Mouse (Mus musculus): ENCODE measurements around the gene Slc5a11.

Gene Slc5a11

DNA sequence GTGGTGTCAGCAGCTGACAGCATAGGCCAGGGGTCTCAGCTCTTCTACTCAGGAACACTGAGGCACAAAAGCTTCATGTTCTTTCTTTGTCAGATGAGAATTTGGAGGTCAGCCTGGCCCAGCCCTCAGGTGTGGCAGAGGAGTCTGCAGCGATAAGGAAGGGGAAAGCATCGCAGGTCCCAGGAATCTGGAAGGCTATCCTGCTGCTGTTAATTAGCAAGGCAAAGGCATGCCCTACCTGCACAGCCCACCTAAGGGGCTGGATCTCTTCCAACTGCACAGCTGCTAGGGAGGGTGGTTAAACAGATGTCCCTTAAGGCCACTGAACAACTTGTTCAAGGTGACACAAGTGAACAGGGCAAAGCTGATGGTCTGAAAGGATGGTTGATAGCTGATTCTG is 558 bp downstream of the Slc5a11 start:
- DNase-seq, result no peak

DNA sequence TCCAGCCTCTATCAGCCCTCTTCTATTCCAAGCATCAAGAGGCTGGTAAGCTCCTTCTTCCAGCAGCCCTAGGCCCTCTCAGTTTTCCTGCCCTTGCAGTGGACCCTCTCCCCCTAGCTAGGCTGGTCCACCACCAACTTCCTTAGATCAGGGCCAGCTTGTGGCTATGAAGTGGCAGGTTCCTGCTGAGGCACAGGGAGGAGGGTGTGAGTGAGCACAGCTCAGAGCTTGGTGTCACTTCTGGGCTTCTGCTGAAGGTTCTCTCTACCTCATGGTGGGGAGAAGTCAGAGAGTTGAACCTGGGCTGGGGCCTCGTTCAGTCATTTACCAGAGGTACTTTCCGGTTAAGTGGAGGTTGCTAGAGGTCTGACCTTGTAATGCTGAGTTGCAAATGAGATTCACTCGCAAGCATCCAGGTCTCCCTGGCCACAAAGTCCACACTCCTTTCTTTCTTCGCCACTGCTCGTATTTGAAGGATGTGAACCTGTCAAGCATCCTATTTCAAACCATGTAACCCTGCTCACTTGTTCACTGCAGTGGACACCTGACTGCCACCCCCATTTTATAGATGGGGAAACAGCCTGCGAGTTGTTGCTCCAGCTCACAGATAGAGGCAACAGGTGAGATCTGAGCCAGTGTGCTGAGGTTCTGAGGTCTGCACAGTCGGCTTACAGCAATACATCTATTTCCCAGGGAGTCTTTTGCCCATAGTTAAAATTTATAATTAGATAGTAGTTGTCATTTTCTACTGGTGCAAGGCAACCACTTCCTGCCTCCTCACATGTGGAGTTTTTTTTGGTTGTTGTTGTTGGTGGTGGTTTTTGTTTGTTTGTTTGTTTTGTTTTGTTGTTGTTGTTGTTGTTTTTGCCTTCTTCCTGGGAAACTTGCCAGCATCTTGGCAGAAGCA is 3.1 kb downstream of the Slc5a11 start:
- peak; percentile 25 for DNase-seq

- no peak for DNase-seq
Observed at GRCm38 (mm10) chr7:123218620-123219019, 4.0 kb downstream of the Slc5a11 start.

- no peak for DNase-seq
Observed at GRCm38 (mm10) chr7:123219781-123220632, 5.4 kb downstream of the Slc5a11 start.

- no peak for DNase-seq
Observed at GRCm38 (mm10) chr7:123220633-123220942, 6.0 kb downstream of the Slc5a11 start.

- no peak for DNase-seq
Observed at GRCm38 (mm10) chr7:123224076-123224475, 9.5 kb downstream of the Slc5a11 start.

DNA sequence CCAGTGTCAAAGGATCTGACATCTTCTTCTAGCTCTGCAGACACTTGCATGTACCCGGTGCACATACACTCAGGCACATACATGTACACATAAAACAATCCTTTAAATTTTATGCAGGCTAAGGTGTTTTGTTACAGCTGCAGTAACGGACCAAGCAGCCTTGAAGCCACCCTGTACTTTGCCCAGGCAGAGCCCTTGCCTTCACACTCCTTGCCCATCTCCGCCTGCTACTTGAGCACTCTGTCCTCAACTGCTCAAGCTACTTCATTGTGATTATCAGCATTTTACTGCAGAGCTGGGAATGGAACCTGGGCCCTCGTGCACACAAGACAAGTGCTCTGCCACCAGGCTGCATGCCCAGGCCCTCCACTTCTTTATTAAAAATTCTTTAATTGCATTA is 10.6 kb downstream of the Slc5a11 start:
- no peak for DNase-seq

GRCm38 (mm10) chr7:123235449-123235848 is 20.9 kb downstream of the Slc5a11 start:
- peak; percentile 77 for DNase-seq

- DNase-seq, result no peak
Observed at GRCm38 (mm10) chr7:123238621-123239020, 24.0 kb downstream of the Slc5a11 start.

GRCm38 (mm10) chr7:123240064-123240463 is 25.5 kb downstream of the Slc5a11 start:
- no peak for DNase-seq

DNA sequence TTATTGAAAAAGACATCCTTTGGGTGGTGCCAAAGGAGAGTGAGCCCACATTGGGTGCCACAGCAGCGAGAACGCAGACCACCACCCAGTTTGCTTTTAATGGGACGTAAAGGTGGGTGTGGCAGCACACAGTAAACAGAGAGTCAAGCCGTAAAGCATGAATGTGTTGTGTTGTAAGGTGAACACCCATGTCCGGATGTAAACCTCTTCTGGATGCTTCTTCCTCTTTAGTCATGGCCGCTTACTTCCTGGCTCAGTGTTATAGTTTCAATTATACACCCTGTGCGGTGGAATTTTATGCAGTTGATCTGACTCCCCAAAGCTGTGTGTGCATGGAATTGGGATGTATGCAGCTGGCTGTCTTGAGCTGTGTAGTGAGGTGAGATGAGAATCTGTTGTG is 27.7 kb downstream of the Slc5a11 start:
- DNase-seq, result no peak

- DNase-seq, result no peak
Observed at GRCm38 (mm10) chr7:123244833-123245232, 30.3 kb downstream of the Slc5a11 start.

- no peak for DNase-seq
Observed at GRCm38 (mm10) chr7:123246504-123247084, 32.0 kb downstream of the Slc5a11 start.

DNA sequence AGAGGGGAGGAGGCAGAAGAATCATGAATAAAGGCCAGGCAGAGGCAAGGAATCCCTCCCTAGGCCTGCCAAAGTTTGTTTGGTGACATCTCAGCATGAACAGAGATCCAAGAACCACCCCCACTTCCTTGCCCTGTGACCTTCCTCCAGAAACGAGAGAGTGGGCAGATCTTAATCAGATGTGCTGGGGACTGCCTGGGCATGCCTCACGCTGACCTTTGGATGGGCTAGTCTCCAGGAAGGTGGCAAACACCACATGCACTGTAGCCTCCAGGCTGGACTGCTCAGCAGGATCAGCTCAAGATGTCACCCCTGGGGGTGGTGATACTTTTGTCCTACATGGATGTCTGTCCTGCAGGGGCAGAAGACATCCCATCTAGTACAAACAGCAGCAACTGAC is 33.6 kb downstream of the Slc5a11 start:
- DNase-seq, result no peak

GRCm38 (mm10) chr7:123251343-123251742 is 36.8 kb downstream of the Slc5a11 start:
- no peak for DNase-seq

DNA sequence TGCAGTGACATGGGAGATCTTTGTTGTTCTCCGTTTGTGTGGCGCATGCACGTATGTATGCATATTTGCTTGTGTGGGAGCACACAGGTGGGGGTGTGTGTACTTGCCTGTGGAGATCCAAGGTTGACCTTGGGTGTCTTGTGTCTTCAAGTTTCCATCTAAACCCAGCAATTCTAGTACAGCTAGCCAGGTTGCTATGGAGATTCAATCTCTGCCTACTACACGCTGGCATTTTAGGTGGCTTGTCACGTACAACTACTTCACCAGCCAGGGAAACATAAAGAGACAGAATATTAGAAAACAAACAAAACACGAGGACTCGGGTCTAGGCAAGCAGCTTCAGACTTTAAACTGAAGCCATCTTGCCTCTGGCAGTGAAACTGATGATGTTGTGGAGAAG is 38.8 kb downstream of the Slc5a11 start:
- DNase-seq, result no peak

- DNase-seq, result no peak
Observed at GRCm38 (mm10) chr7:123254196-123254970, 39.8 kb downstream of the Slc5a11 start.

DNA sequence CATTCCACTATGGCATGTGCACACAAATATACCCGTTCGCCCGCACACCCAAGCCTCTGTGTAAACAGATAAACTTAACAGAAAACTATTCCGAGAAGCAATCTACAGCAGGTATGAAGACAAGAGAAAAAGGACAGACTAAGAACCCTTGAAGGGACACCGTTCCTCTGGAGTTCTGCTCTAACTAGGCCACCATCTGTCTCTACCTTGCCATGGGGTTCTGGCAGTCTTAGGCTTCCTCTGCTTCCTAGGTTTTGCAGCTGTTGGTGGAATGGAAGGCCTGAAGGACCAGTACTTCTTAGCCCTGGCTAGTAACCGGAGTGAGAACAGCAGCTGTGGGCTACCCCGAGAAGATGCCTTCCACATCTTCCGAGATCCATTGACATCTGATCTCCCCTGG is 43.5 kb downstream of the Slc5a11 start:
- DNase-seq, result no peak

- no peak for DNase-seq
Observed at GRCm38 (mm10) chr7:123273056-123273455, 58.5 kb downstream of the Slc5a11 start.

- no peak for DNase-seq
Observed at GRCm38 (mm10) chr7:123276568-123276967, 62.0 kb downstream of the Slc5a11 start.

DNA sequence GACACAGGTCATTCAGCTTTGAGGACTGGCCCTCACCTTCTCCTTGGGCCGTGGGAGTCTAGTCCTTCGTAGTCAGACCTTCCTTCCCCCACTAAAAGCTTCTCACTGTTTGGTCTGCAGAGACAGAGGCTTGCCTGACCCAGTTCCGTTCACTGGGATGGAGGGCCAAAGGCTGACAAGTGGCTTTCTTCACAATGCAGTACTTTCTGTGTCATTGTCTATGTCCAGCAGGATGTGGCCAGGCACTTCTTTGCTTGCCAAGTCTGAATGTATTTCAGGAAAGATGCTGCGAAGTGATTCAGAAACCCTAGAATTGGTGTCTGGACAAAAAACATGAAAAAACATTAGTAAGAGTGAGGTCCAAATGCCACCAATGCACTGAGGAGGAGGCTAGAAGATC is 65.2 kb downstream of the Slc5a11 start:
- no peak for DNase-seq

- DNase-seq, result no peak
Observed at GRCm38 (mm10) chr7:123283826-123284225, 69.2 kb downstream of the Slc5a11 start.

- no peak for DNase-seq
Observed at GRCm38 (mm10) chr7:123285896-123286295, 71.3 kb downstream of the Slc5a11 start.

Measured in kidney, postnatal 10 days (tissue).